Mouse (Mus musculus) midbrain, embryonic 11.5 days (tissue): ENCODE results near the gene Gpr137. TPM values are rescaled to one million over a fixed set of nuclear protein-coding genes. Genes with fewer than 3 reads are reported as not detected.
"Not testable (repeated sequence)": the region's sequence is repeated elsewhere in the genome, so short reads cannot be mapped to it uniquely, and the experiment has no call there.

Source experiments
- ATAC-seq: fragments of 200-750 bp; cut with Nextera tagmentation; 2 replicates; pipeline ENCODE4 v1.8.0; 2017; ENCODE audit warnings: moderate TSS enrichment, moderate library complexity; ENCODE audit not compliant: low FRiP score
- DNase-seq: peaks from one replicate; pipeline ENCODE4 v3.0.0; 2015; ENCODE audit warnings: low spot score; ENCODE audit errors: missing footprints
- H3K27ac ChIP-seq: fragments of 300-500 bp; sonication (generic); 2 replicates; pipeline ENCODE4 v1.5.1; 2014; ENCODE audit warnings: low read depth, low read length
- H3K27me3 ChIP-seq: fragments of 300-500 bp; sonication (generic); 2 replicates; pipeline ENCODE4 v1.6.1; 2014; ENCODE audit warnings: mild to moderate bottlenecking, low read length, moderate library complexity, mixed read lengths; ENCODE audit not compliant: control insufficient read depth, insufficient read depth
- H3K36me3 ChIP-seq: fragments of 300-500 bp; sonication (generic); 2 replicates; pipeline ENCODE4 v1.6.1; 2014; ENCODE audit warnings: mild to moderate bottlenecking, low read length, moderate library complexity, mixed read lengths; ENCODE audit not compliant: control insufficient read depth, insufficient read depth
- H3K4me1 ChIP-seq: fragments of 300-500 bp; sonication (generic); 2 replicates; pipeline ENCODE4 v1.6.1; 2014; ENCODE audit warnings: low read length; ENCODE audit not compliant: control insufficient read depth, insufficient read depth
- H3K4me2 ChIP-seq: fragments of 300-500 bp; sonication (generic); 2 replicates; pipeline ENCODE4 v1.6.1; 2014; ENCODE audit warnings: mild to moderate bottlenecking, moderate library complexity
- H3K4me3 ChIP-seq: fragments of 300-500 bp; sonication (generic); 2 replicates; pipeline ENCODE4 v1.5.1; 2014; ENCODE audit warnings: low read depth, low read length
- H3K9ac ChIP-seq: fragments of 300-500 bp; sonication (generic); 2 replicates; pipeline ENCODE4 v1.6.1; 2014; ENCODE audit warnings: low read length
- H3K9me3 ChIP-seq: fragments of 300-500 bp; sonication (generic); 2 replicates; pipeline ENCODE4 v1.6.1; 2016; ENCODE audit warnings: low read length; ENCODE audit not compliant: control insufficient read depth
- WGBS: fragments of 180-500 bp; shearing (Covaris S2); extraction: QIAGEN DNeasy Blood & Tissue Kit; methylation state at CpG from one replicate; pipeline ENCODE4 v1.1.7; 2014; 5-methylcytosine and 5-hydroxymethylcytosine counted together
- polyA plus RNA-seq: library from polyadenylated mRNA; unstranded; fragments of >200 nt; fragmentation: Nextera tagmentation; extraction: Ambion mirVana; gene quantifications from 2 replicates; pipeline ENCODE4 v1.2.1, GENCODE M21; 2014

Gpr137 gene
- polyA plus RNA-seq, 1 experiment from 2014 or later: 32.0 TPM

- Histone ChIP-seq H3K4me3 (no peak overlapping the region), H3K4me1 (peaks cover 18% of the 10 kb centered on the region), H3K9me3 (no peaks in the 10 kb centered on the region), H3K9ac (no peak overlapping the region), H3K27ac (no peak overlapping the region), H3K27me3 (no peaks in the 10 kb centered on the region), H3K36me3 (peaks cover 16% of the 10 kb centered on the region), H3K4me2 (no peak overlapping the region)
- ATAC-seq: no peak
- WGBS: 90% methylated on average over 8 of the region's 8 CpGs
- DNase-seq: no peak
Observed at GRCm38 (mm10) chr19:6907094-6907493, 35.2 kb downstream of the Gpr137 start.

DNA sequence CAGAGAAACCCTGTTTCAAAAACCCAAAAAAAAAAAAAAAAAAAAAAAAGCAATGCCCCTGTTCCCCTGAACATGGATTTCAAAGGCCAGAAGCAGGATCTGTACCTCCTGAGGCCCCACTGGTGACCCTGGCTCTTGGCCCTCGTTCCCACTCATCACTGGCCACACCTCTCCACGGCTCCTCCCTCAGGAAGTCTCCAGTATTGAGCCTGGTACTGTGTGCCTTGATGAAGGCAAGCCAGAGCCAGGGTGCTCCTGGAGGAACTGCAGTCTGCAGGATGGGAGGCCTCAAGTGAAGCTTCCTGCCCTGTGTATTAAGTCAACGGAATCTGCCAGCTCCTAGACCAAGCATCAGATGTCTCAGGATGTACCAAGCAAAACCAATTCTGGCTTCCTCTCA, 36.1 kb downstream of the Gpr137 start:
- H3K9ac ChIP-seq: no peak overlapping the region
- no peak for DNase-seq
- 95% methylated on average over 3 of the region's 3 CpGs for WGBS

DNA sequence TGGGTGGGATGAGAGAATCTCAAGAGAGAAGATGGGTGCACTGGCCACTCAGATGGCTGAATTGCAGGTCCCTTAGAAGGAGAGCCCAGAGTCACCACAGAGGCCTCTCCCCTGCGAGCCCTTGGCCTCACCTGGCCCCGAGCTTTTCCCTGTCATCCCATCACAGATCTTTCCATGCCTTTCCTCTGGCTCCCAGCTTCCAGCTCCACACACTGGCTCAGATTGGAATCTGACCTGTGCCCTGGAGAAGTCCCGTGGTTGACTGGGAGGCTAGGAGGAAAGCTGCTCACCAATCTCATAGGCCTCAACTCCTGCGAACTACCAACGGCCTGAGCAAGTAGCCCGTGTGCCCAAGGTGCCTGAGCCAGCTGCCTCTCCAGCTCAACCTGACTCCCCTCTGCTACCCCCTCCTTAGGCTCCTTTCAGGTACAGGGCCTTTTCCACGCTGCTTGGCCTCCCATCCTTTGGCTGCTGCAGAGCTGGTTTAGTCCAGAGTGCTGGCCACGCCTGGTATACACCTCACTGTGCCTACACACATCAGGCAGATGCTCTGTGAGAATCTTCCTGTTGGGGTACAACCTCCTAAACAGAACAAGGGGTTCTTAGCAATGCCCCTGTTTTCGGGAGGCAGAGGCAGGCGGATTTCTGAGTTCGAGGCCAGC, 36.7 kb downstream of the Gpr137 start:
- Histone ChIP-seq H3K9me3 (no peaks in the 10 kb centered on the region), H3K4me1 (peaks cover 13% of the 10 kb centered on the region), H3K36me3 (peaks cover 10% of the 10 kb centered on the region), H3K9ac (no peak overlapping the region), H3K4me2 (no peak overlapping the region), H3K27ac (no peak overlapping the region), H3K27me3 (no peaks in the 10 kb centered on the region), H3K4me3 (no peak overlapping the region)
- ATAC-seq: no peak
- 95% methylated on average over 11 of the region's 11 CpGs for WGBS
- DNase-seq: no peak

More for the DNA sequence above, 36.1 kb downstream of the Gpr137 start:
- Histone ChIP-seq H3K4me1 (peaks cover 16% of the 10 kb centered on the region), H3K27me3 (no peaks in the 10 kb centered on the region), H3K4me2 (no peak overlapping the region), H3K27ac (no peak overlapping the region), H3K9me3 (no peaks in the 10 kb centered on the region), H3K4me3 (no peak overlapping the region), H3K36me3 (peaks cover 10% of the 10 kb centered on the region)
- no peak for ATAC-seq

DNA sequence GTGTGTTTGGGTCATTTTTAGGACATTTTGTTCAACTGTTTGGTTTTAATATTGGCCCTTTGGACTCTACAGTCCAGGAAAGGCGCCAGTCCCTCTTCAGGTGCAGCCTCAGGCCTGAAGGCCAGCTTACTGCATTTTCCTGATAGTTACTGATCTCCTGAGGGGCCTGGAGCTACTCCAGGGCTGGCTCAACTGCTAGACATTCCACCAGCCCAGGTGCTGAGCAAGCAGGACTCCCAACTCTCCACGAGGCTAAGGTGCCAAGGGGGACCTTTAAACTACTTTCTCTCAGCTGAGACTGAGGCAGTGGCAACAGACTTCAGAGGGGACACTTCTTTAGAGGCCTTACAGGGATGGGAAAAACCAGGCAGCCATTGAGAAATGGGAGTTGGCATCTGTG, 37.4 kb downstream of the Gpr137 start:
- no peaks in the 10 kb centered on the region for H3K27me3 ChIP-seq
- DNase-seq (no peak), ATAC-seq (no peak)
- peaks cover 13% of the 10 kb centered on the region for H3K4me1 ChIP-seq
- H3K36me3 ChIP-seq: peaks cover 10% of the 10 kb centered on the region
- H3K27ac ChIP-seq: no peak overlapping the region
- H3K4me2 ChIP-seq: no peak overlapping the region
- WGBS: 76% methylated on average over 2 of the region's 2 CpGs
- H3K9ac ChIP-seq: no peak overlapping the region
- H3K4me3 ChIP-seq: no peak overlapping the region
- H3K9me3 ChIP-seq: no peaks in the 10 kb centered on the region

DNA sequence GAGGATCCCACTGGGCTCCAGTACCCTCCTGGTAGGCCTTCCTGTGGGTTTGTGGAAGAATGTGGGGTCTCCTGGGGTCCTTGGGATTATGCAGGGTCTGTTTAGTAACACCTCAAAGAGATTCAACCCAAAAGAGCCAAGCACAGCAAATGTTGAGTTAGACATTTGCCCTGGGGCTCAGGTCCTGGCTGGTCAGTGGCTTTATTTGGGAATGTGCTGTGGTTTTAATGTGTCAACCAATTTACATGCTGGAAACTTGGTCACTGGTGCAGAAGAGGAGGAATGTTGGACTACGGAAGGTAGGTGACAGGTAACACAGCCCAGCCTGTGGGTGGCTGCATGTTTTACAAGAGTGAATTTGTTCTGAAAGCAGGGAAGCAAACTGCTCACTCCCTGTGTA, 39.2 kb downstream of the Gpr137 start:
- ATAC-seq (no peak), DNase-seq (no peak)
- H3K4me2 ChIP-seq: no peak overlapping the region
- H3K27me3 ChIP-seq: no peaks in the 10 kb centered on the region
- peaks cover 10% of the 10 kb centered on the region for H3K36me3 ChIP-seq
- no peak overlapping the region for H3K27ac ChIP-seq
- H3K4me3 ChIP-seq: no peak overlapping the region
- H3K9me3 ChIP-seq: no peaks in the 10 kb centered on the region
- no peak overlapping the region for H3K9ac ChIP-seq
- 93% methylated on average over 1 of the region's 1 CpGs for WGBS
- peaks cover 2% of the 10 kb centered on the region for H3K4me1 ChIP-seq

GRCm38 (mm10) chr19:6899641-6900040, 42.6 kb downstream of the Gpr137 start:
- H3K36me3 ChIP-seq: no peaks in the 10 kb centered on the region
- ATAC-seq: no peak
- no peak overlapping the region for H3K27ac ChIP-seq
- no peak overlapping the region for H3K4me3 ChIP-seq
- no peaks in the 10 kb centered on the region for H3K9me3 ChIP-seq
- no peak overlapping the region for H3K9ac ChIP-seq
- DNase-seq: no peak
- no peaks in the 10 kb centered on the region for H3K27me3 ChIP-seq
- no peak overlapping the region for H3K4me2 ChIP-seq
- no peaks in the 10 kb centered on the region for H3K4me1 ChIP-seq
- WGBS: 83% methylated on average over 4 of the region's 4 CpGs

- not testable (repeated sequence) for H3K9ac ChIP-seq, H3K4me2 ChIP-seq, H3K27me3 ChIP-seq, DNase-seq, H3K9me3 ChIP-seq, ATAC-seq, H3K4me1 ChIP-seq, H3K4me3 ChIP-seq, H3K27ac ChIP-seq, H3K36me3 ChIP-seq
- WGBS: 89% methylated on average over 18 of the region's 18 CpGs
Observed at GRCm38 (mm10) chr19:6895608-6896305, 46.5 kb downstream of the Gpr137 start.

- Histone ChIP-seq H3K9ac (no peak overlapping the region), H3K4me1 (no peaks in the 10 kb centered on the region), H3K27ac (no peak overlapping the region), H3K27me3 (no peaks in the 10 kb centered on the region), H3K36me3 (no peaks in the 10 kb centered on the region), H3K4me3 (no peak overlapping the region), H3K4me2 (no peak overlapping the region), H3K9me3 (no peaks in the 10 kb centered on the region)
- no peak for DNase-seq
- WGBS: 93% methylated on average over 14 of the region's 14 CpGs
- no peak for ATAC-seq
Observed at GRCm38 (mm10) chr19:6893731-6894451, 48.4 kb downstream of the Gpr137 start.

DNA sequence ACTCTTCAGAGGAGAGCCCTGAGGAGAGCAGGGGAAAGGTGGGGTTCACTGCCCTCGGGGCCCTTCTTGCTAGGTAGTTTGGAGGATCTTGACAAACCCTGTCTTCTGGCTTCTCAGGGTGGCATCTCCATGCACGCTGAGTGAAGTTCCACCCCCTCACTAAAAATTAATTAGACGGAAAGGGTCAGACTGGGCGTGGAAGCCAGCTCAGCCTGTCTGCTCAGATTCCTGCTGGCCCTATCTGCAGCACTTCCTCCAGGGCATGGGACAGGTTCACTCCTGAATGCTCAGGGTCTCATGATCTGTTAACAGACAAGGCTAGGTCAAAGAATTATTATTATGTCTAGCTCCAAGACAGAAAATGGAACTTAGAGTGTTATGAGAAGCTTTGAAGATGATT, 49.8 kb downstream of the Gpr137 start:
- Histone ChIP-seq H3K36me3 (no peaks in the 10 kb centered on the region), H3K27me3 (no peaks in the 10 kb centered on the region), H3K4me3 (no peak overlapping the region), H3K4me2 (no peak overlapping the region), H3K4me1 (no peaks in the 10 kb centered on the region), H3K9ac (no peak overlapping the region), H3K9me3 (no peaks in the 10 kb centered on the region), H3K27ac (no peak overlapping the region)
- no peak for ATAC-seq
- 68% methylated on average over 4 of the region's 4 CpGs for WGBS
- no peak for DNase-seq
